Mouse (Mus musculus) erythroblast, embryonic 14.5 days (primary cell): ENCODE measurements at regions not wholly inside any gene's neighbourhood (a gene's known extent, or its start where the extent isn't known, plus 50 kb on each side); places are given as distances from the start of the nearest gene placed in this dataset.

ENCODE experiments used
- GATA1 ChIP-seq: IDR thresholded peaks from 2 replicates; pipeline ENCODE4 v1.6.1; 2012; ENCODE audit warnings: low read length, inconsistent platforms, mixed read lengths
- TAL1 ChIP-seq: IDR thresholded peaks from 3 replicates; pipeline ENCODE4 v1.6.1; 2012; ENCODE audit warnings: low read length, inconsistent platforms, mixed read lengths

GRCm38 (mm10) chr8:92152478-92152877 lies 204.9 kb upstream of the Irx5 start:
- TF ChIP-seq TAL1 = no peak
- no peak for TF ChIP-seq GATA1
